Mouse (Mus musculus) embryonic facial prominence, embryonic 11.5 days (tissue): ENCODE measurements around the gene Kdm2a. TPM values are rescaled to one million over a fixed set of nuclear protein-coding genes. Genes with fewer than 3 reads are reported as not detected.

Experiments used
- ATAC-seq: fragments of 200-750 bp; cut with Nextera tagmentation; replicated peaks from 2 replicates; pipeline ENCODE4 v1.8.0; 2017; ENCODE audit warnings: low read depth; ENCODE audit not compliant: insufficient number of reproducible peaks, low FRiP score, low TSS enrichment
- DNase-seq: peaks from one replicate; pipeline ENCODE4 v3.0.0-alpha.2; 2015; ENCODE audit warnings: low spot score
- H3K27ac ChIP-seq: fragments of 300-500 bp; sonication (generic); replicated peaks from 2 replicates; pipeline ENCODE4 v1.5.1; 2014; ENCODE audit warnings: mild to moderate bottlenecking, low read depth, low read length, control low read depth
- H3K27me3 ChIP-seq: fragments of 300-500 bp; sonication (generic); 2 replicates; pipeline ENCODE4 v1.6.1; 2014; ENCODE audit warnings: mild to moderate bottlenecking, low read length, moderate library complexity, mixed read lengths; ENCODE audit not compliant: control insufficient read depth, insufficient read depth
- H3K36me3 ChIP-seq: fragments of 300-500 bp; sonication (generic); replicated peaks from 2 replicates; pipeline ENCODE4 v1.6.1; 2014; ENCODE audit warnings: low read depth, mild to moderate bottlenecking, low read length, moderate library complexity, mixed read lengths; ENCODE audit not compliant: control insufficient read depth, insufficient read depth
- H3K4me1 ChIP-seq: fragments of 300-500 bp; sonication (generic); 2 replicates; pipeline ENCODE4 v1.6.1; 2014; ENCODE audit warnings: low read length, mixed read lengths; ENCODE audit not compliant: control insufficient read depth, insufficient read depth
- H3K4me2 ChIP-seq: fragments of 300-500 bp; sonication (generic); 2 replicates; pipeline ENCODE4 v1.6.1; 2014; ENCODE audit warnings: low read depth, mild to moderate bottlenecking, control low read depth, low read length, moderate library complexity
- H3K4me3 ChIP-seq: fragments of 300-500 bp; sonication (generic); 2 replicates; pipeline ENCODE4 v1.5.1; 2014; ENCODE audit warnings: low read depth, low read length, control low read depth
- H3K9ac ChIP-seq: fragments of 300-500 bp; sonication (generic); replicated peaks from 2 replicates; pipeline ENCODE4 v1.6.1; 2014; ENCODE audit warnings: mild to moderate bottlenecking, control low read depth, low read length
- H3K9me3 ChIP-seq: fragments of 300-500 bp; sonication (generic); replicated peaks from 2 replicates; pipeline ENCODE4 v1.6.1; 2016; ENCODE audit warnings: mild to moderate bottlenecking, low read length, inconsistent platforms, mixed read lengths; ENCODE audit not compliant: control insufficient read depth
- WGBS: fragments of 180-500 bp; shearing (Covaris S2); extraction: QIAGEN DNeasy Blood & Tissue Kit; methylation state at CpG from one replicate; pipeline ENCODE4 v1.1.7; 2014; 5-methylcytosine and 5-hydroxymethylcytosine counted together
- polyA plus RNA-seq: library from polyadenylated mRNA; unstranded; fragments of >200 nt; fragmentation: Nextera tagmentation; extraction: Ambion mirVana; gene quantifications from 2 replicates; pipeline ENCODE4 v1.2.1, GENCODE M21; 2014

The Kdm2a gene
- polyA plus RNA-seq, 1 experiment from 2014 or later, result 43.5 TPM

GRCm38 (mm10) chr19:4423021-4423420 lies 24.9 kb upstream of the Kdm2a start:
- no peaks in the 10 kb centered on the region for H3K4me1 ChIP-seq
- H3K4me3 ChIP-seq, result no peak overlapping the region
- no peak overlapping the region for H3K27ac ChIP-seq
- no peaks in the 10 kb centered on the region for H3K9me3 ChIP-seq
- H3K36me3 ChIP-seq, result no peaks in the 10 kb centered on the region; the same call in 1 of the 2 replicates
- H3K27me3 ChIP-seq, result no peaks in the 10 kb centered on the region
- H3K4me2 ChIP-seq, result no peak overlapping the region
- ATAC-seq, result no peak
- 80% methylated on average over 3 of the region's 3 CpGs for WGBS
- DNase-seq, result no peak
- H3K9ac ChIP-seq, result no peak overlapping the region

DNA sequence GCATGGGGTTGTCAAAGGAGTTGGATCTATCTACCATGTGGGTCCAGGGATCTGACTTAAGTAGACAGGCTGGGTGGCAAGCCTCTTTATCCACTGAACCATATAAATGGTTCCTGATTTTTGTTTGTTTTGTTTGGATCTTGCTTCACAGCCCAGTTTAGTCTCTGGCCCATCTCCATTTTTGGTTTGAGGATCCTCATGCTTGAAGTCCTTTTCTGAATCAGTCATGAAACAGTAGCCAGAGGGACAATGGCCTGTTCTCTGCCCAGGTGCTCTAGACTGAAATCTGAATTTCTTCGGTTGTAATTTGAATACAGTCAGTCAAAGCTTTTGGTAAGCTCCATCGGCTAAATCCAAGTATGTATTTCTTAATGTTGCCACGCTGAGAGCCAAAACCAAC lies 24.5 kb upstream of the Kdm2a start:
- H3K27ac ChIP-seq, result no peak overlapping the region
- H3K4me3 ChIP-seq, result no peak overlapping the region
- H3K36me3 ChIP-seq, result no peaks in the 10 kb centered on the region; the same call in 1 of the 2 replicates
- H3K4me2 ChIP-seq, result no peak overlapping the region
- no peak for DNase-seq
- H3K4me1 ChIP-seq, result no peaks in the 10 kb centered on the region
- H3K9me3 ChIP-seq, result no peaks in the 10 kb centered on the region
- 93% methylated on average over 3 of the region's 3 CpGs for WGBS
- H3K27me3 ChIP-seq, result no peaks in the 10 kb centered on the region
- no peak for ATAC-seq
- H3K9ac ChIP-seq, result no peak overlapping the region

GRCm38 (mm10) chr19:4420153-4420910 lies 22.2 kb upstream of the Kdm2a start:
- Histone ChIP-seq H3K36me3 (no peaks in the 10 kb centered on the region; the same call in 1 of the 2 replicates), H3K27me3 (no peaks in the 10 kb centered on the region), H3K9ac (no peak overlapping the region), H3K4me2 (no peak overlapping the region), H3K4me3 (no peak overlapping the region), H3K27ac (no peak overlapping the region), H3K9me3 (no peaks in the 10 kb centered on the region), H3K4me1 (no peaks in the 10 kb centered on the region)
- no peak for ATAC-seq
- WGBS, result 89% methylated on average over 8 of the region's 8 CpGs
- DNase-seq, result no peak

- no peak overlapping the region for H3K4me2 ChIP-seq
- no peaks in the 10 kb centered on the region for H3K36me3 ChIP-seq
- 90% methylated on average over 5 of the region's 5 CpGs for WGBS
- H3K27me3 ChIP-seq, result no peaks in the 10 kb centered on the region
- no peak overlapping the region for H3K9ac ChIP-seq
- no peaks in the 10 kb centered on the region for H3K4me1 ChIP-seq
- H3K9me3 ChIP-seq, result no peaks in the 10 kb centered on the region
- ATAC-seq (no peak), DNase-seq (no peak)
- no peak overlapping the region for H3K27ac ChIP-seq
- no peak overlapping the region for H3K4me3 ChIP-seq
Measured at GRCm38 (mm10) chr19:4419711-4420110, 21.6 kb upstream of the Kdm2a start.

DNA sequence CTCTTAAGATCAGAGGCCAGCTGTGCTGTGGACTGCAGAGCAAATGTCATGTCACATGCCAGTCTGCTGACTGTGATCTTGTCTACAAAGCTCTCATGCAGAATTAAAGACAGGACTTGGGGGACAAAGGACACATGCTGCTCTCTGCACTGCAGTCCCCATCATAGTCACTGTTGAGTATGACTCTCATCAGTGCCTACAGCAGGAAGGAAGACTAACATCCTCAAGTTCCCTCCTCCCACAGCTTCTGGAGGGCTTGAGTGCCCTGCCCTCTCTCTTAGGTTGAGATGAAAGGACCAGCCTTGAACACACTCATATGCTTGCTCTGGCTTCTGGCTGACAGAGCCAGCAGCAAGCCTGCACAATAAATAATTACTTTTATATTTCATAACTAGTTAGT lies 19.6 kb upstream of the Kdm2a start:
- no peaks in the 10 kb centered on the region for H3K36me3 ChIP-seq
- no peak overlapping the region for H3K4me3 ChIP-seq
- no peak for ATAC-seq
- no peaks in the 10 kb centered on the region for H3K27me3 ChIP-seq
- DNase-seq, result no peak
- H3K9ac ChIP-seq, result no peak overlapping the region
- H3K9me3 ChIP-seq, result no peaks in the 10 kb centered on the region
- H3K4me1 ChIP-seq, result no peaks in the 10 kb centered on the region
- H3K27ac ChIP-seq, result no peak overlapping the region
- no peak overlapping the region for H3K4me2 ChIP-seq

DNA sequence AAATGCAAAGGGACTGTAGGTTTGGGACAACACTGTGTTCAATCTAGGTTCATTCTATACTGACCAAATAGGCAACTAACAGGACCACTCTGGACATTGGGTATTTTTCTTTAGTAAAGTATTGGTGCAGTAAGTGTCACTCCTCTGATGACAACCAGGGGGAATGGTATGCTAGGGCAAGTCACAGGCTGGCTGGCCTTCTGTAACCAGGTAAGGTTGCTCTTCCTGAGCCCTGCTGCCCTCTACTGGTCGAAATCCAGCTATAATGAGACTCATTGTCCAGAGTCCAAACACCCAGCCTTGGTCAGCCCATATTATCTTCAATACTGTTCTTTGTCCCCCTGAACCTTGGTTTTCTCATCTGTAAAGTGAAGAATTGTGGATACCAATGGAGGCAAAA lies 19.1 kb upstream of the Kdm2a start:
- ATAC-seq (0 out of 2 replicates have a peak, but pooled peaks have one; percentile 23), DNase-seq (peak; percentile 74)
- WGBS, result 0% methylated on average over 1 of the region's 1 CpGs
- Histone ChIP-seq H3K4me3 (no peak overlapping the region), H3K36me3 (no peaks in the 10 kb centered on the region), H3K27me3 (no peaks in the 10 kb centered on the region), H3K27ac (no peak overlapping the region), H3K9ac (no peak overlapping the region), H3K4me1 (no peaks in the 10 kb centered on the region), H3K4me2 (no peak overlapping the region), H3K9me3 (no peaks in the 10 kb centered on the region)

GRCm38 (mm10) chr19:4414631-4415030 lies 16.5 kb upstream of the Kdm2a start:
- no peak for DNase-seq
- Histone ChIP-seq H3K4me3 (no peak overlapping the region), H3K4me1 (no peaks in the 10 kb centered on the region), H3K4me2 (no peak overlapping the region), H3K36me3 (no peaks in the 10 kb centered on the region), H3K9ac (no peak overlapping the region), H3K27ac (no peak overlapping the region), H3K9me3 (no peaks in the 10 kb centered on the region), H3K27me3 (no peaks in the 10 kb centered on the region)
- WGBS, result 61% methylated on average over 1 of the region's 1 CpGs
- no peak for ATAC-seq

DNA sequence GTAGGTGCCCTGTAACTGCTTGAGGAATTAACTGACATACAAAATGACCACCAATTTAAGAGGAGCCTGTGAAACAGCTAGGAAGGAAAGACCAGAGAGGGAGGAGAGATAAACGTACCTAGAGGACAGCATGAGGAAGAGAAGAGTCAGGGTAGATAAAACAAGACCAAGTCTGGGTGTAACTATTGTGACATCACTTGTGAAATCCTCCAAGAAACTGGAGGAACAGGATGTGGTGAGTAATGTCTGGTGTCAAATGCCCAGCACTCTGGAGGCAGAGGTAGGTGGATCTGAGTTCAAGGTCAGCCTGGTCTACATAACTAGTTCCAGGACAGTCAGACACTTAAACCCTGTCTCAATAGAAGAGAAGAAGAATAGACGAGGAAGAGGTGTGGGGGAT lies 11.0 kb upstream of the Kdm2a start:
- Histone ChIP-seq H3K4me3 (no peak overlapping the region), H3K27ac (no peak overlapping the region), H3K27me3 (no peaks in the 10 kb centered on the region), H3K36me3 (no peaks in the 10 kb centered on the region), H3K4me2 (no peak overlapping the region), H3K4me1 (no peaks in the 10 kb centered on the region), H3K9ac (no peak overlapping the region), H3K9me3 (no peaks in the 10 kb centered on the region)
- ATAC-seq (no peak), DNase-seq (no peak)
- WGBS, result 66% methylated on average over 2 of the region's 2 CpGs
